Mouse (Mus musculus) ES-Bruce4 (cell line): Measurements from ENCODE around the gene Slc24a3. TPM values are rescaled to one million over a fixed set of nuclear protein-coding genes. Genes with fewer than 3 reads are reported as not detected.

Experiments used
- H3K27ac ChIP-seq: 2 replicates; pipeline ENCODE4 v1.5.1; 2012; ENCODE audit warnings: low read length, inconsistent platforms; ENCODE audit not compliant: insufficient read depth
- H3K27me3 ChIP-seq: 2 replicates; pipeline ENCODE4 v1.6.1; 2012; ENCODE audit warnings: mild to moderate bottlenecking, low read length, inconsistent platforms; ENCODE audit not compliant: control insufficient read depth, poor library complexity, insufficient read depth, severe bottlenecking
- H3K36me3 ChIP-seq: 2 replicates; pipeline ENCODE4 v1.6.1; 2012; ENCODE audit warnings: inconsistent platforms, mild to moderate bottlenecking, low read length, moderate library complexity; ENCODE audit not compliant: control insufficient read depth, poor library complexity, insufficient read depth, severe bottlenecking
- H3K4me1 ChIP-seq: one replicate; pipeline ENCODE4 v1.8.1; 2011; ENCODE audit warnings: low read length; ENCODE audit not compliant: control insufficient read depth, insufficient read depth
- H3K4me3 ChIP-seq: 2 replicates; pipeline ENCODE4 v1.5.1; 2011; ENCODE audit warnings: low read depth, mild to moderate bottlenecking, low read length
- H3K9ac ChIP-seq: 2 replicates; pipeline ENCODE4 v1.6.1; 2012; ENCODE audit warnings: low read depth, mild to moderate bottlenecking, inconsistent platforms; ENCODE audit not compliant: poor library complexity, severe bottlenecking
- H3K9me3 ChIP-seq: replicated peaks from 2 replicates; pipeline ENCODE4 v1.6.1; 2012; ENCODE audit warnings: mild to moderate bottlenecking, low read length, inconsistent platforms; ENCODE audit not compliant: control insufficient read depth, poor library complexity, insufficient read depth, severe bottlenecking
- CTCF ChIP-seq: IDR thresholded peaks from one replicate; pipeline ENCODE4 v1.8.1; 2011; ENCODE audit warnings: low read depth, low read length
- EP300 ChIP-seq: IDR thresholded peaks from 2 replicates; pipeline ENCODE4 v1.6.1; 2011; ENCODE audit warnings: low read depth, low read length; ENCODE audit not compliant: insufficient read depth
- POLR2A ChIP-seq: IDR thresholded peaks from one replicate; pipeline ENCODE4 v1.8.1; 2011; ENCODE audit warnings: low read length; ENCODE audit not compliant: insufficient read depth
- polyA plus RNA-seq: library from polyadenylated mRNA; stranded (reverse); fragments of >200 nt; gene quantifications from 2 replicates; pipeline ENCODE4 v1.2.4, GENCODE M21; 2011; ENCODE audit warnings: low read depth; ENCODE audit not compliant: missing spikeins, insufficient read depth, insufficient read length

Slc24a3 gene
- polyA plus RNA-seq, 1 experiment = 0.16 TPM

- H3K4me3 ChIP-seq = no peak overlapping the region
- no peaks in the 10 kb centered on the region for H3K27me3 ChIP-seq
- no peak overlapping the region for H3K9ac ChIP-seq
- no peaks in the 10 kb centered on the region for H3K4me1 ChIP-seq
- no peaks in the 10 kb centered on the region for H3K9me3 ChIP-seq
- no peak for TF ChIP-seq POLR2A
- no peak overlapping the region for H3K27ac ChIP-seq
- no peaks in the 10 kb centered on the region for H3K36me3 ChIP-seq
Measured at GRCm38 (mm10) chr2:145363604-145364003, 196.1 kb downstream of the Slc24a3 start.

- Histone ChIP-seq H3K9me3 (no peaks in the 10 kb centered on the region), H3K4me1 (no peaks in the 10 kb centered on the region), H3K27ac (no peak overlapping the region), H3K4me3 (no peak overlapping the region), H3K27me3 (no peaks in the 10 kb centered on the region), H3K36me3 (no peaks in the 10 kb centered on the region), H3K9ac (no peak overlapping the region)
- TF ChIP-seq EP300 (no peak), POLR2A (no peak), CTCF (no peak)
Measured at GRCm38 (mm10) chr2:145368701-145369100, 201.1 kb downstream of the Slc24a3 start.

- no peak overlapping the region for H3K27ac ChIP-seq
- H3K4me3 ChIP-seq = no peak overlapping the region
- H3K9ac ChIP-seq = no peak overlapping the region
- no peaks in the 10 kb centered on the region for H3K27me3 ChIP-seq
- TF ChIP-seq POLR2A = no peak
- TF ChIP-seq EP300 = no peak
- TF ChIP-seq CTCF = no peak
- no peaks in the 10 kb centered on the region for H3K9me3 ChIP-seq
- no peaks in the 10 kb centered on the region for H3K36me3 ChIP-seq
- no peaks in the 10 kb centered on the region for H3K4me1 ChIP-seq
Measured at GRCm38 (mm10) chr2:145370795-145371194, 203.2 kb downstream of the Slc24a3 start.

GRCm38 (mm10) chr2:145373803-145374202 lies 206.2 kb downstream of the Slc24a3 start:
- Histone ChIP-seq H3K27me3 (no peaks in the 10 kb centered on the region), H3K27ac (no peak overlapping the region), H3K36me3 (no peaks in the 10 kb centered on the region), H3K9ac (no peak overlapping the region), H3K9me3 (no peaks in the 10 kb centered on the region), H3K4me3 (no peak overlapping the region), H3K4me1 (no peaks in the 10 kb centered on the region)
- TF ChIP-seq CTCF (no peak), POLR2A (no peak), EP300 (no peak)

GRCm38 (mm10) chr2:145382908-145383770 lies 215.6 kb downstream of the Slc24a3 start:
- Histone ChIP-seq H3K4me3 (no peak overlapping the region), H3K27me3 (no peaks in the 10 kb centered on the region), H3K4me1 (no peaks in the 10 kb centered on the region), H3K27ac (no peak overlapping the region), H3K36me3 (no peaks in the 10 kb centered on the region), H3K9ac (no peak overlapping the region), H3K9me3 (no peaks in the 10 kb centered on the region)
- no peak for TF ChIP-seq EP300
- TF ChIP-seq CTCF = no peak
- no peak for TF ChIP-seq POLR2A

- no peak overlapping the region for H3K4me3 ChIP-seq
- H3K27me3 ChIP-seq = no peaks in the 10 kb centered on the region
- H3K9ac ChIP-seq = no peak overlapping the region
- TF ChIP-seq POLR2A (no peak), EP300 (no peak), CTCF (no peak)
- H3K9me3 ChIP-seq = no peaks in the 10 kb centered on the region
- no peaks in the 10 kb centered on the region for H3K36me3 ChIP-seq
- H3K27ac ChIP-seq = no peak overlapping the region
- no peaks in the 10 kb centered on the region for H3K4me1 ChIP-seq
Measured at GRCm38 (mm10) chr2:145384221-145384620, 216.7 kb downstream of the Slc24a3 start.
